Mouse (Mus musculus) G1E (cell line): ENCODE measurements around the gene Nat8.
"Not testable (repeated sequence)": the region's sequence is repeated elsewhere in the genome, so short reads cannot be mapped to it uniquely, and the experiment has no call there.

Experiments used
- CTCF ChIP-seq: IDR thresholded peaks from 2 replicates; pipeline ENCODE4 v1.5.1; 2012; ENCODE audit warnings: low read depth, low read length, inconsistent platforms, mixed read lengths
- GATA1 ChIP-seq: IDR thresholded peaks from 2 replicates; pipeline ENCODE4 v1.6.1; 2012; ENCODE audit warnings: borderline replicate concordance, low read length, inconsistent platforms, mixed read lengths
- GATA2 ChIP-seq: IDR thresholded peaks from 2 replicates; pipeline ENCODE4 v1.6.1; 2012; ENCODE audit warnings: low read depth, low read length, inconsistent platforms, borderline replicate concordance
- POLR2AphosphoS5 ChIP-seq: IDR thresholded peaks from 2 replicates; pipeline ENCODE4 v1.6.1; 2012; ENCODE audit warnings: low read depth, low read length, inconsistent platforms; ENCODE audit not compliant: insufficient replicate concordance
- TAL1 ChIP-seq: conservative IDR thresholded peaks from 2 replicates; pipeline ENCODE4 v1.6.1; 2012; ENCODE audit warnings: low read depth, low read length, inconsistent platforms, mixed read lengths

- not testable (repeated sequence) for TF ChIP-seq CTCF, GATA1, GATA2, POLR2AphosphoS5, TAL1
Measured at GRCm38 (mm10) chr6:85843677-85844458, 12.0 kb upstream of the Nat8 start.
